Mouse (Mus musculus) left cerebral cortex, adult 11 months (tissue): Measurements from ENCODE around the gene Gm15023.
A peak's percentile ranks its signal among the peaks of the same experiment; 100 is the strongest.
"Not testable (repeated sequence)": the region's sequence is repeated elsewhere in the genome, so short reads cannot be mapped to it uniquely, and the experiment has no call there.

Source experiments
- DNase-seq: peaks from one replicate; pipeline ENCODE4 v3.0.0; 2022; ENCODE audit warnings: low spot score

Gene Gm15023

GRCm38 (mm10) chrX:135177532-135177931 is at the start of gene Gm15023:
Gene Gm15023 (minus strand): TSS chrX:135177632.
- DNase-seq: not testable (repeated sequence)

- DNase-seq: peak; percentile 24
These were observed 33.2 kb upstream of the Gm15023 start, which contains the start of gene Tceal6 for GRCm38 (mm10) chrX:135210436-135211221. Gene Tceal6 (minus strand): TSS chrX:135210687.

DNA sequence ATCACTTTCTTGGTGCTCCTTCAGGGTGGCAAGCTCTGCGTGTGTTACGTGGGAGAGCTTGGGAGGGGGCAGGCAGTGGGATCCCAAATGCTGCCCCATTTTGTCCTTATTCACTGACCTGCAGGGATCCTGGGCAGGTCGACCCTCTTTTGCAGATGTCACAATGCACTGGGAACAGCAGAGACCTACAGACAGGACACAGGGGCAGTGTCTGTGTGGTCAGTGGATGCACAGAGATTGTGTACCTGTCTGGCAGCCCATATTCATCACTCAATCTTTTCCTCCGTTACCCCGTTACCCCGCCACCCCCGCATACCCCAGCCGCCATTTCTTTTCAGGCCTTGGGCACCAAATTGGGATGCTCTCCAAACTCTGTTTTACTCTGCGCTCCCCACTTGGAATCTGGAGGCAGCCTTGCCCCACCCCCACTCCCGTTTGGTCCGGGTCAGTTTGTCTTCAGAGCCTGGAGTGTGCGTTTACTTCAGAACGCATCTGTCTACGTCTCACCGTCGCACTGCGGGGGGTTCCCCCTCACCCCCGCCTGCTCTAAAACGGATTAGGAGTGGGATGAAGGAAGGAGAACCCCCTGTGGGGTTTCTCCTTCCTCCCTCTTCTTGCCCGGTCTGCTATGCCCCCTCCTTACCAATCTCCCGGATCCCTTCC is 32.5 kb upstream of the Gm15023 start:
- DNase-seq: not testable (repeated sequence)

- DNase-seq: not testable (repeated sequence)
These were observed 12.5 kb upstream of the Gm15023 start for GRCm38 (mm10) chrX:135189924-135190323.

DNA sequence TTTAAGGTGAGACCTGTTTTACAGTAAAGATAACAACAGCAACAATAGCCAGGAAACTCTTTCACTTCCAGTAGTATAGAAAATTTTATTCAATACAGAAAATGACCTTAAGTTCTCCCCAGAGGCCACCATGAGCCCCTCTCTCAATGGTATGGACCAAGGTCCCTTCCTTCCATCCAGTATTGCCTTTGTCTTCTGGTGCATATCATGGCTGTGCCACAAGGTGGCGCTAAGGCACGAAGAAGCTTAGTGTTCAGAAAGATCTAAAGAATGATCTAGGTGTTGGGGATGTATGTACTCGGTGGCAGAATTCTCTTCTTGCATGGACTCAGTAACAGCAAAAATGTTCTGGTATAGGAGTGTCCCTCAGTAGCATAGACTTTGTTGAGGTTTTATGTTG is 11.2 kb upstream of the Gm15023 start:
- not testable (repeated sequence) for DNase-seq
